Mouse (Mus musculus) lung, embryonic 15.5 days (tissue): ENCODE measurements at regions not wholly inside any gene's neighbourhood (a gene's known extent, or its start where the extent isn't known, plus 50 kb on each side); places are given as distances from the start of the nearest gene placed in this dataset.

Source experiments
- ATAC-seq: fragments of 200-750 bp; cut with Nextera tagmentation; 2 replicates; pipeline ENCODE4 v1.8.0; 2017; ENCODE audit warnings: moderate number of reproducible peaks, borderline replicate concordance; ENCODE audit not compliant: low FRiP score, low TSS enrichment; ENCODE audit errors: extremely low read depth
- H3K27ac ChIP-seq: fragments of 300-500 bp; sonication (generic); 2 replicates; pipeline ENCODE4 v1.5.1; 2015; ENCODE audit warnings: moderate library complexity, mild to moderate bottlenecking, inconsistent platforms
- H3K27me3 ChIP-seq: fragments of 300-500 bp; sonication (generic); 2 replicates; pipeline ENCODE4 v1.6.1; 2015; ENCODE audit warnings: inconsistent platforms
- H3K36me3 ChIP-seq: fragments of 300-500 bp; sonication (generic); 2 replicates; pipeline ENCODE4 v1.6.1; 2015; ENCODE audit warnings: inconsistent platforms
- H3K4me1 ChIP-seq: fragments of 300-500 bp; sonication (generic); 2 replicates; pipeline ENCODE4 v1.6.1; 2015; ENCODE audit warnings: inconsistent platforms
- H3K4me2 ChIP-seq: fragments of 300-500 bp; sonication (generic); 2 replicates; pipeline ENCODE4 v1.6.1; 2015; ENCODE audit warnings: inconsistent platforms, mild to moderate bottlenecking, moderate library complexity
- H3K4me3 ChIP-seq: fragments of 300-500 bp; sonication (generic); 2 replicates; pipeline ENCODE4 v1.5.1; 2015; ENCODE audit warnings: mild to moderate bottlenecking, inconsistent platforms
- H3K9ac ChIP-seq: fragments of 300-500 bp; sonication (generic); 2 replicates; pipeline ENCODE4 v1.6.1; 2015; ENCODE audit warnings: inconsistent platforms
- H3K9me3 ChIP-seq: fragments of 300-500 bp; sonication (generic); 2 replicates; pipeline ENCODE4 v1.6.1; 2016; ENCODE audit warnings: inconsistent platforms
- WGBS: fragments of 180-500 bp; shearing (Covaris S2); methylation state at CpG from one replicate; pipeline ENCODE4 v1.1.7; 2015; 5-methylcytosine and 5-hydroxymethylcytosine counted together

DNA sequence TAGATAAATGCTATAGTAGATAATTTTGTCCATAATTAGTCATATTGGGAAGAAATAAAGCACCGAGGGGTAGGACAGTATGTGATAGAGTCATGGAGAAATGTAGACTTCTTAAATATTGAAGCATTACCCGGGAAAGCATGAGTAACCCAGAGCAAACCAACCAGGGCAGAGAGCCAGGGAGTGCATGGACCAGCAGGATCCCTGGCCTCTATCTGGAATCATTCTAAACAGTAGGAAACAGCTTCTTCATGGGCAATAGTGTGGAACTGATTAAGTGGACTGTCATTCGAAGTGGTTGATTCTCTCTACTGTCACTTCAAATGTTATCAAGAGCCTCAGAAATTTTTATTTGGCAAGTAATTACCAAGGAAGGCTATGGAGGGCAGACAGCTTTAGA lies 155.4 kb upstream of the Rsrc1 start:
- no peak overlapping the region for H3K4me2 ChIP-seq
- ATAC-seq = no peak
- H3K27me3 ChIP-seq = no peaks in the 10 kb centered on the region
- H3K4me3 ChIP-seq = no peak overlapping the region
- H3K9ac ChIP-seq = no peak overlapping the region
- no peaks in the 10 kb centered on the region for H3K9me3 ChIP-seq
- H3K36me3 ChIP-seq = no peaks in the 10 kb centered on the region
- WGBS = 77% methylated on average over 3 of the region's 3 CpGs
- H3K4me1 ChIP-seq = no peaks in the 10 kb centered on the region
- no peak overlapping the region for H3K27ac ChIP-seq
